Mouse (Mus musculus) heart, adult 2 months (tissue): ENCODE measurements around the gene Zdhhc21.

Experiments used
- CTCF ChIP-seq: fragments of 200-600 bp; IDR thresholded peaks from 2 replicates; pipeline ENCODE4 v1.8.1; 2022; ENCODE audit warnings: antibody characterized with exemption, mild to moderate bottlenecking, moderate library complexity
- EP300 ChIP-seq: fragments of 200-500 bp; IDR thresholded peaks from 2 replicates; pipeline ENCODE4 v1.6.1; 2011; ENCODE audit warnings: low read depth, low read length, control low read depth; ENCODE audit not compliant: insufficient read depth
- POLR2A ChIP-seq: fragments of 200-500 bp; IDR thresholded peaks from 2 replicates; pipeline ENCODE4 v1.6.1; 2011; ENCODE audit warnings: mild to moderate bottlenecking, low read depth, low read length, control low read depth; ENCODE audit not compliant: insufficient read depth

- TF ChIP-seq CTCF: peak; percentile 77
- no peak for TF ChIP-seq POLR2A
- no peak for TF ChIP-seq EP300
Observed at GRCm38 (mm10) chr4:82804019-82804418, 55.7 kb downstream of the Zdhhc21 start.
